Mouse (Mus musculus) hematopoietic stem cell, adult 5-6 weeks (primary cell): ENCODE measurements around the gene Dmap1. TPM values are rescaled to one million over a fixed set of nuclear protein-coding genes. Genes with fewer than 3 reads are reported as not detected.

Experiments
- ATAC-seq, 2 experiments: fragments of 125-278 bp in 1 of 2; replicated peaks in 1 of 2; 2 replicates each; pipeline ENCODE4 v1.8.0; 2016 to 2017; ENCODE audit warnings: inconsistent platforms in 2 of 2, mild to moderate bottlenecking in 2 of 2, moderate number of reproducible peaks in 2 of 2, low read depth in 1 of 2, moderate TSS enrichment in 1 of 2; ENCODE audit not compliant: low FRiP score in 2 of 2, poor library complexity in 2 of 2, severe bottlenecking in 2 of 2, insufficient read depth in 1 of 2, low TSS enrichment in 1 of 2
- total RNA-seq: library from RNA; stranded (forward); fragments of 172-1452, 232-1000 nt; gene quantifications from 2 replicates; pipeline ENCODE4 v1.2.3, GENCODE M21; 2017

Gene Dmap1
- total RNA-seq, 1 experiment from 2014 or later = 18.1 TPM

- no peak for ATAC-seq
These were observed 22.1 kb downstream of the Dmap1 start for GRCm38 (mm10) chr4:117660001-117660400.

DNA sequence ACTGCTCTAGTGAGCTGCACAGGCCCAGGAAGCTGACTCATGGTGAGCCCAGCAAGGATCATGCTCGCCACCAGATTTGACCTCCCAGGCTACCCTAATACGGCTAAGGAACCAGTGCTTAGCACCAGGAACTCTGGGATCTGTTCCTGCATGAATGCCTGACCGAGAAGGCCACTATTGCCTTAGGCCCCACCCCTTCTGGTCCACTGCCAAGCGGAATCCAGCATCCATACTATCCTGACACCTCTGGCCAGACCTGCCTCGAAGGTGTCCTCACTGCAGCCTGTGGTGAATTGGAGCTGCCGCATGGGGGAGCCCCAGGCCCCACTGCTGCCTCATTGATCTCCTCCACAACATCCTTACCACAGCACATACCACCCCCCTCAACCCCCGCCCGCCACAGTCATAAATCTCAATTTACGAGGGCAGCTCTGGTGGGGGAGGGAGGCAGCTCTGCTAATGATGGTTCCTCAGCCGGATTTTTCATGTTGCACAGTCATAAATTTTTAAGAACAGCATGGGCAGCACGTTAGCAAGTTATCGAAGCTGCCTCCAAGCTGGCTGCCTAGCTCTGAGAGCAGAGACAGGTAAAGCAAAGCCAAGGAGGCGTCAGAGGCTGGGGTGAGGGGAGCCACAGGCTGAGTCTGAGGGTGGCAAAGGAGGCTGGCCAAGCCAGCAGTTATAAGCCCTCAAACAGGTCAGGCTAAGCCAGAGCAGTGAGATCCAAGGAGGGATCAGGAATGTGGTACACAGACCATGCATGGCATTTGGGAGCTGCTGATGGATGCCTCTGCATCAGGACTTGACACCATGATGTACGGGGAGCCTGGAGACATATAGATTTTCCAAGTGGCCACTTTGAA lies 23.3 kb downstream of the Dmap1 start:
- peak; percentile 80 to 89 for ATAC-seq

- ATAC-seq = no peak
These were observed 24.4 kb downstream of the Dmap1 start for GRCm38 (mm10) chr4:117657646-117658045.

GRCm38 (mm10) chr4:117656961-117657360 lies 25.1 kb downstream of the Dmap1 start:
- no peak for ATAC-seq

- ATAC-seq = no peak
These were observed 26.6 kb downstream of the Dmap1 start for GRCm38 (mm10) chr4:117655500-117655863.

DNA sequence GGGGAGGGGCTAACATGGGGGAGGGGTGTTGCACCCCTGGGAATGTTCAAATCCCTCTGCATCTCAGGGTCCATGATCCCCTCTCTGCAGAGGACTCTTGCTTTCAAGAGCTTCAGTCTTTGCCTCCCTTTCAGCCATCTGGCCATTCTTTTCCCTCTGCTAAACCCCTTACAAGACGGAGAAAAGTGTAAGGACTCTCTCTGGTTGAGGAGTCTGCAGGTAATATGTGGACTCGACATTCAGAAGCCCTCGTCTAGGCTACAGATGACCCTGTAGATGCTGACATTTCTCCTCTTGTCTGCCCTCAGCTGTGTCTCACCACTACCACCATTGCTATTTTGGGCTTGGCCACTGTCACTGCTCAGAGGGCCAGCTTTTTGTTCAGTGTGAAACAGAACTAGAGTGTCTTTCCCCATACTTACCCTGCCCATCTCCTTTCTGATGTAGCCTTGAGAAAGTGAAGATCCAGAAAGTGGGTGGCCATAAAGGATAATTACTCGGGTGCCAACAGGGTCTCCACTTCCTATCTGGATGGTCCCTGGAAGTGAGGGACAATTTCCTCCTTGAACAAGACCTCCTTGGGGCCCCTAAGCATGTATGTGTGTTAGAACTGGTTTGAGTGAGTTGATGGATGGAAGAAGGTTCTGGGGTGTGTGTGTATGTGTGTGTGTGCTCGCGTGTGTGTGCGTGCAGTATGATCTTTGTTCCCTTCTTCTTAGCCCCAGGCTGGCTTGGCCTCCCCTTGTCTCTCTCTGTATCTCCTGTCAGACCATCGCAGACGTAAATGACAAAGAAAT lies 27.2 kb downstream of the Dmap1 start:
- no peak for ATAC-seq

GRCm38 (mm10) chr4:117654016-117654702 lies 27.9 kb downstream of the Dmap1 start:
- ATAC-seq = no peak

- no peak for ATAC-seq
These were observed 29.3 kb downstream of the Dmap1 start for GRCm38 (mm10) chr4:117652727-117653126.

DNA sequence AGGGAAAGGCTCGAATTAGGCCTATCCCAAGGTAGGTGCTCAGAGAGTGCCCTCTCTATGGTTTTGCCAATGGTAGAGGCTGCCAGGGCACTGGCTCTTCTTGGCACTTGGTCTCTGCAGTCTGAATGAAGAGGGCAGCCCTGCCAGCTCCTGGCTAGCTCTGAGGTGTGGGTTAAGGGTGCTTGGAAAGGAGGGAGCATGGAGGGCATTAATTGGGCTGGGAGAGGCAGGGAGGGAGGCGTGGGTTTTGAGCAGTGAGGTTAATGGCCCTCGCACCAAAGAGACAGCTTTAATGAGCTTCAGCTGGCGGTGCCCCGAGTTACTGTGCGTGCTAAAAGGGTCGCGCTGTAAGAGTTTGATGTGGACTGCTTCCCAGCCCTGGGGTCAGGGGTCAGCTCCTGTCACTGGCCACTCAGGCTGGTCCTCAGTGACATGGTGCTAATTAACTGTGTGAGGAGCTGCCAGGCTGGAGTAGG lies 30.4 kb downstream of the Dmap1 start:
- no peak for ATAC-seq

- no peak for ATAC-seq
These were observed 34.9 kb downstream of the Dmap1 start for GRCm38 (mm10) chr4:117646926-117647755.

- no peak for ATAC-seq
These were observed 35.6 kb downstream of the Dmap1 start for GRCm38 (mm10) chr4:117646496-117646895.

DNA sequence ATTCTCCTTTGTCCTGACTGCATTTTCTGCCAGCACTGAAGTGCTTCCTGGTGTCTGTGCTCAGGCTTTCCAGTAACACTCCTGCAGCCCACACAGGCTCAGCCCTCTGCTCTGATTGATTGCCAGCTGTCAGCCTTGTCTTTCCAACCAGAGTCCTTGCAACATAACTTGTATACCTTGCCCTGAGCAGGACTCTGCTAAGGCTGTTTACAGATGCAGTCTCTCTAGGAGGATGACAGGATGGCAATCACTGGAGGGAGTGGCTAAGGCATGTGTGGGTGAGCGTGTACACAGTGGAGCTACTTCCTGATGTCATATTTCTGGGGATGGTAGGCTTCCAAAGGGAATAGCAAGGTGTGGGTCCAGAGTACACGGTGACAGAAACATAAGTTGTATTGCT lies 36.2 kb downstream of the Dmap1 start:
- ATAC-seq = no peak

GRCm38 (mm10) chr4:117645031-117645435 lies 37.0 kb downstream of the Dmap1 start:
- no peak for ATAC-seq

DNA sequence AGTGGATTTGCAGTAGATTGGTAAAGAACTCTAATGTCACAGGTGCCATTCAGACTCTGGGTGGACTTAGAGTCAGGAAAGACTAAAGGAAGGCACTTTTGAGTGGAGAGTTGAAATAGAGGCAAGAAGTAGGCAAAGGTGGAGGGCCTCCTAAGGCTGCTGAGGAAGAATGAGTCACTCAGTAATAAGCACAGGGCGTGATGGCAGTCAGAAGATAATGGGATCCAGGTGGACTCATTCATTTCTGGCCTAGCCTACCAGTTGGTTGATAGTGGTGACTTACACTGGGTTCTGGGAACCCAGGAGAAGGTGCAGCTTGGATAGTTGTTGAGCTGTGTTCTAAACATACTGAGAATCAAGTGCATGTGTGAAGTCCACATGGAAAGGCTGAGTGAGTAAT lies 40.3 kb downstream of the Dmap1 start:
- no peak for ATAC-seq

- ATAC-seq = no peak
These were observed 41.0 kb downstream of the Dmap1 start for GRCm38 (mm10) chr4:117640925-117641703.

DNA sequence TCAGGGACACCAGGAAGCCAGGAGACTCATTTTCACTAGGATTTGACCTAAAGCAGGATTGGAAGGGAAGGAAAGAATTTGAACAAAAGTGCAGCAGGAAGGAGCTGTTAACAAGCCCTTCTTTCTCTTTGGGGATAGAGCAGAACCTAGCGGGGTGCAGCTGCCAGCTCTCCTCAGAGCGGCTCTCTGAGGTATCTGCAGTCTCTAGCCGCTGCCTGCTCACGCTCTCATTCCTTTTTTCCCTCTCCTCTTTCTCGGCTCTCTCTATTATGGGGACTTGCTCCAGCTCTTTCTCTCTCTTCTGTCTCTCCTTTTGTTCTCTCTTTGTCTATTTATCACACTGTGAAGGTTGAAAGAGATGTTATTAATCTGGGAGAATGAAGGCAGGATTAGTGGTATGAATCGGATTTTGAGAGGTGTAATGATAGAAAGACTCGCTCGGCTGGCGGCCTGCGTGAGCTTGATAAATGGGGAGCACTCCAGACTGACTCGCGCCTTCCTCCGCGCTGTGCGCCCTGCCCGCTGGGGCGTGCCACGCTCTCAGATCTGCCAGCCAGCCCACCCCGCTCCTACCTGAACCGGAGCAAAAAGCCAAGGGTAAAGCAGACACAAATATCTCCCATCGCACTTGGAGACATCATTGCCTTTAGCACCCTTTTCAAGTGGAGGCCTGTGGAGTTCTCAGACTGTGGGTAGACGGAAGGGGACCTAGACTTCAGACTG lies 45.0 kb downstream of the Dmap1 start:
- no peak for ATAC-seq
